Mouse (Mus musculus): Measurements from ENCODE around the gene Neurl3. TPM values are rescaled to one million over a fixed set of nuclear protein-coding genes. Genes with fewer than 3 reads are reported as not detected.

The Neurl3 gene
- polyA plus RNA-seq, 1 experiment, result 62.7 TPM

DNA sequence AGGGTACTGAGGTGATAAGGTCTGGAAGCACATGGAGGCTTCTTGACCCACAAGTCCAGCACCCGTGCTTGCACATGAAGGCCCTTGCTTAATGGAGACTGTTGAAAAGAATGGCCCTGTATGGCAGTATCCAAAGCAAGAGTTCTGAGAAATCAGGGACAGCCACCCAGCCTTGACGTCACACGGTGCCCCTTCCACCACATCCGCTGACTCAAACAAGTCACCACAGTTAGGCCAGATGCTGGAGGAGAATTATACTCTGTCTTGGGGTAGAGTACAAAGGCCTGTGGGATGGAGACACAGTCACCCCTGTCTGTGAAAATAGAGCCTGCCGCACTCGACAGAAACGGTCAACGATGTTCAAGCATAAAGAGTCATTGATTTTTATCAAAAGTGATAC is 19.0 kb upstream of the Neurl3 start:
- H3K27ac ChIP-seq (ENCODE audit: control insufficient read depth, insufficient read depth, low read depth, low read length, poor library complexity), result no peak overlapping the region
- peaks cover 12% of the 10 kb centered on the region for H3K4me1 ChIP-seq (ENCODE audit: control insufficient read depth, insufficient read depth, low read length)
- TF ChIP-seq POLR2A (IDR thresholded peaks at IDR 0.05; ENCODE audit: borderline replicate concordance, control insufficient read depth, low read depth, low read length) (no peak), CTCF (IDR thresholded peaks at IDR 0.05; ENCODE audit: control insufficient read depth, insufficient read depth, low read length) (no peak)
- H3K4me3 ChIP-seq (replicated peaks; ENCODE audit: control insufficient read depth, low read depth, low read length), result no peak overlapping the region
- WGBS, result 85% methylated on average over 8 of the region's 8 CpGs

DNA sequence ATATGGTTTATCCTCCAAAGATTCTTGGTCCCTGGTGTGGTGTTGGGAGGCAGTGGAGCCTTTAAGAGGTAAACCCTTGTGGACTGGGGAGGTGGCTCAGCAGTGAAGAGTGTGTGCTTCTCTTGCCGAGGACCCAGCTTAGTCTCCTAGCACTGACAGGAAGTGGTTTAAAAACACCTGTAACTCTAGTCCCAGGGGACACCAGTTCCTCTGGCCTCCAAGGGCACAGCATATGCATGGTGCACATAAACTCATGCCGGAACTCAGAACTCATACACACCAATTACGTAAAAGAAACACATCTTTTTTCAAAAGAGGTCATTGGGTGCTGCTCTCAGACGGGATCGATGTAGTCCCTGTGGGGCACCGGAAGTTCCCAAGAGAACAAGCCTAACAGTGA is 7.4 kb upstream of the Neurl3 start:
- WGBS, result 53% methylated on average over 6 of the region's 6 CpGs
- H3K4me1 ChIP-seq (ENCODE audit: control insufficient read depth, insufficient read depth, low read length), result no peaks in the 10 kb centered on the region
- H3K4me3 ChIP-seq (replicated peaks; ENCODE audit: control insufficient read depth, low read depth, low read length), result no peak overlapping the region
- TF ChIP-seq CTCF (IDR thresholded peaks at IDR 0.05; ENCODE audit: control insufficient read depth, insufficient read depth, low read length) (no peak), POLR2A (IDR thresholded peaks at IDR 0.05; ENCODE audit: borderline replicate concordance, control insufficient read depth, low read depth, low read length) (no peak)
- H3K27ac ChIP-seq (ENCODE audit: control insufficient read depth, insufficient read depth, low read depth, low read length, poor library complexity), result no peak overlapping the region

DNA sequence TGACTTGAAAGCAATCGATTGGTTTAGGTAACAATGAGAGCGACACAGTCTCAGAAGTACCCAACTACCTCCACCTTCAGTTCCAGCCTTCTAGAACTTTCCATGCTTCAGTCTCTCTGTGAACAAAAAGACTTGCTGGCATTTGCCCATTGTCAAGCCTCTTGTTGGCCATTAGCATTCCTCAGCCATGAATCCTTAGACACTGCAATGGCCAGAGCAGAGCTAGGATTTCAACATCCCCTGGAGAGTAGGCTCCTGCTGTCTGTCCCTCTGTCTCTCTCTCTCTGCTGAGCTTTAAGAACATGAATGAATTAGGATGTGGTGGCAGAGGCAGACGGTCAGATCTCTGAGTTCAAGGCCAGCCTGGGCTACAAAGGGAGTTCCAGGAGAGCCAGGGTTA is 6.5 kb upstream of the Neurl3 start:
- no peak overlapping the region for H3K4me3 ChIP-seq (replicated peaks; ENCODE audit: control insufficient read depth, low read depth, low read length)
- no peaks in the 10 kb centered on the region for H3K4me1 ChIP-seq (ENCODE audit: control insufficient read depth, insufficient read depth, low read length)
- TF ChIP-seq CTCF (IDR thresholded peaks at IDR 0.05; ENCODE audit: control insufficient read depth, insufficient read depth, low read length) (no peak), POLR2A (IDR thresholded peaks at IDR 0.05; ENCODE audit: borderline replicate concordance, control insufficient read depth, low read depth, low read length) (no peak)
- no peak overlapping the region for H3K27ac ChIP-seq (ENCODE audit: control insufficient read depth, insufficient read depth, low read depth, low read length, poor library complexity)
- WGBS, result 87% methylated on average over 3 of the region's 3 CpGs

GRCm38 (mm10) chr1:36279202-36279601 is 4.7 kb upstream of the Neurl3 start:
- 17% methylated on average over 3 of the region's 3 CpGs for WGBS
- TF ChIP-seq POLR2A (IDR thresholded peaks at IDR 0.05; ENCODE audit: borderline replicate concordance, control insufficient read depth, low read depth, low read length) (no peak), CTCF (IDR thresholded peaks at IDR 0.05; ENCODE audit: control insufficient read depth, insufficient read depth, low read length) (peak; percentile 86)
- Histone ChIP-seq H3K27ac (ENCODE audit: control insufficient read depth, insufficient read depth, low read depth, low read length, poor library complexity) (no peak overlapping the region), H3K4me3 (replicated peaks; ENCODE audit: control insufficient read depth, low read depth, low read length) (no peak overlapping the region), H3K4me1 (ENCODE audit: control insufficient read depth, insufficient read depth, low read length) (peaks cover 2% of the 10 kb centered on the region)

GRCm38 (mm10) chr1:36277267-36278060 is 3.0 kb upstream of the Neurl3 start:
- no peak overlapping the region for H3K4me3 ChIP-seq (replicated peaks; ENCODE audit: control insufficient read depth, low read depth, low read length)
- H3K27ac ChIP-seq (ENCODE audit: control insufficient read depth, insufficient read depth, low read depth, low read length, poor library complexity), result no peak overlapping the region
- peak; percentile 93 for TF ChIP-seq CTCF (IDR thresholded peaks at IDR 0.05; ENCODE audit: control insufficient read depth, insufficient read depth, low read length)
- no peak for TF ChIP-seq POLR2A (IDR thresholded peaks at IDR 0.05; ENCODE audit: borderline replicate concordance, control insufficient read depth, low read depth, low read length)
- H3K4me1 ChIP-seq (ENCODE audit: control insufficient read depth, insufficient read depth, low read length), result peaks cover 2% of the 10 kb centered on the region
- 18% methylated on average over 7 of the region's 7 CpGs for WGBS

DNA sequence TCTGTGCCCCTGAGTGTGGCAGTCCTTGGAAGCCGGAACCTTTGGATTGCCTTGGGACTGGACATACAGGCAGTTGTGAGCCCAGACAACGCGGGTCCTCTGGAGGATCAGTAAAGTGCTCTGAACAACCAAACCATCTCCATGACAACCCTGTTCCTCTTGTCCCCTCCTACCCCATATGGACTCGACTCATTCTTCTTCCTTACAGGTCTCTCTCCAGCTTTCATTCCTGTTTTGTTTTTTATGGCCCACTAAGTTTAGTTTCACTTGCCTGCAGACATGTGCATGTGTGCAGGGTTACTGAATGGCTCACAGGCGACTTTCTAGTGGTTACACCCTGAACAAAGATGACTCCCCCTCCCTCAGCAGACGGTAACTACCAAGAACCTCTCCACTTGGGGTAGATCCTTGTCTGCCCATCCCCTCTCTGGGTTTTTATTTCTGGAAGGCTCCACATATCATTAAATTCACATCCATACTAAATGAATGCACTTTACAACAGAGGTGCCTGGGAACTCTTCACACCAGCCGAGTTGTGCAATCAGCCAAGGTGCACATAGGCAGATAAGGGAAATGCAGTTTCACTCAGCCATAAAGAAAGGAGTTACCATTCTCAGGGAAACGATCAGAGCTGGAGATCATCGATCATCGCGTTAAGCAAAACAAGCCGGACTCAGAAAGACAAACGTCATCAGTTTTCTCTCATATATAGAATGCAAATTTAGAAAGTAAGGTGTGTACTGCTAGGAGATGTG is 1.3 kb upstream of the Neurl3 start:
- whole genome bisulfite sequencing, result 43% methylated on average over 13 of the region's 13 CpGs

DNA sequence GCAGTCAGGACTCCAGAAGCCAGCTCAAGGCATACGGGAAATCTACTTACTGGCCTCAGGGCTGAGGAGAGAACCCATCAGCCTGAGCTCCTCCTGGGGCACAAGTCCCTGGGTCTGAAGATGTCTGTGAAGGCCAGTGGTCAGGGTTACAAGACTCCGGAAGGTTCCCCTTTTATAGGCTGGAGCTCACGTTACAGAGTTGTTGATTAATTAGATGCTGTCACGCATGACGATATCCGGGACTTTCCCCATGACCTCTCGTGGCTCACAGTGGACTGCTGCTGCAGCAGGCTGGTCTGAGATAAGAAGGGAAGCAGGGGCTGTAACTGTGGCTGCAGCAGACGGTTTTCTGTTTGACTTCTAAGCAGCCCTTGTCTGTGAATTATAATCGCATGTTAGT is 1.2 kb downstream of the Neurl3 start:
- peaks cover 2% of the 10 kb centered on the region for H3K4me1 ChIP-seq (ENCODE audit: control insufficient read depth, insufficient read depth, low read length)
- peak overlapping the region; percentile 91 for H3K27ac ChIP-seq (ENCODE audit: control insufficient read depth, insufficient read depth, low read depth, low read length, poor library complexity)

More for the DNA sequence above, 1.3 kb upstream of the Neurl3 start:
- Histone ChIP-seq H3K27ac (ENCODE audit: control insufficient read depth, insufficient read depth, low read depth, low read length, poor library complexity) (no peak overlapping the region), H3K4me1 (ENCODE audit: control insufficient read depth, insufficient read depth, low read length) (peaks cover 2% of the 10 kb centered on the region), H3K4me3 (replicated peaks; ENCODE audit: control insufficient read depth, low read depth, low read length) (no peak overlapping the region)
- TF ChIP-seq POLR2A (IDR thresholded peaks at IDR 0.05; ENCODE audit: borderline replicate concordance, control insufficient read depth, low read depth, low read length), result no peak
- TF ChIP-seq CTCF (IDR thresholded peaks at IDR 0.05; ENCODE audit: control insufficient read depth, insufficient read depth, low read length), result no peak

GRCm38 (mm10) chr1:36272546-36272945 is 1.9 kb downstream of the Neurl3 start:
- H3K4me1 ChIP-seq (ENCODE audit: control insufficient read depth, insufficient read depth, low read length), result peaks cover 3% of the 10 kb centered on the region

More for the DNA sequence above, 1.2 kb downstream of the Neurl3 start:
- TF ChIP-seq CTCF (IDR thresholded peaks at IDR 0.05; ENCODE audit: control insufficient read depth, insufficient read depth, low read length) (no peak), POLR2A (IDR thresholded peaks at IDR 0.05; ENCODE audit: borderline replicate concordance, control insufficient read depth, low read depth, low read length) (no peak)
- H3K4me3 ChIP-seq (replicated peaks; ENCODE audit: control insufficient read depth, low read depth, low read length), result peak overlapping the region; percentile 75
- WGBS, result 2% methylated on average over 9 of the region's 9 CpGs

More at GRCm38 (mm10) chr1:36272546-36272945, 1.9 kb downstream of the Neurl3 start:
- peak overlapping the region; percentile 75 for H3K4me3 ChIP-seq (replicated peaks; ENCODE audit: control insufficient read depth, low read depth, low read length)
- peak; percentile 29; the same call in 1 of the 2 replicates for TF ChIP-seq POLR2A (IDR thresholded peaks at IDR 0.05; ENCODE audit: borderline replicate concordance, control insufficient read depth, low read depth, low read length)
- TF ChIP-seq CTCF (IDR thresholded peaks at IDR 0.05; ENCODE audit: control insufficient read depth, insufficient read depth, low read length), result no peak
- 6% methylated on average over 5 of the region's 5 CpGs for WGBS
- peak overlapping the region; percentile 91 for H3K27ac ChIP-seq (ENCODE audit: control insufficient read depth, insufficient read depth, low read depth, low read length, poor library complexity)

Measured in bone marrow, adult 2 months (tissue).